Mouse (Mus musculus) intestine, embryonic 16.5 days (tissue): ENCODE data around the gene Tfip11. TPM values are rescaled to one million over a fixed set of nuclear protein-coding genes. Genes with fewer than 3 reads are reported as not detected.
"Not testable (repeated sequence)": the region's sequence is repeated elsewhere in the genome, so short reads cannot be mapped to it uniquely, and the experiment has no call there.

Experiments
- ATAC-seq: fragments of 200-750 bp; cut with Nextera tagmentation; 2 replicates; pipeline ENCODE4 v1.8.0; 2017; ENCODE audit warnings: moderate TSS enrichment, moderate library complexity
- H3K27ac ChIP-seq: fragments of 300-500 bp; sonication (generic); 2 replicates; pipeline ENCODE4 v1.5.1; 2014; ENCODE audit warnings: mild to moderate bottlenecking, low read length
- H3K27me3 ChIP-seq: fragments of 300-500 bp; sonication (generic); replicated peaks from 2 replicates; pipeline ENCODE4 v1.6.1; 2014; ENCODE audit warnings: low read length, control low read depth, mixed read lengths; ENCODE audit not compliant: control insufficient read depth, insufficient read depth
- H3K36me3 ChIP-seq: fragments of 300-500 bp; sonication (generic); 2 replicates; pipeline ENCODE4 v1.6.1; 2014; ENCODE audit warnings: low read length, control low read depth; ENCODE audit not compliant: control insufficient read depth, insufficient read depth
- H3K4me1 ChIP-seq: fragments of 300-500 bp; sonication (generic); 2 replicates; pipeline ENCODE4 v1.6.1; 2014; ENCODE audit warnings: low read length, control low read depth, mixed read lengths; ENCODE audit not compliant: control insufficient read depth, insufficient read depth
- H3K4me2 ChIP-seq: fragments of 300-500 bp; sonication (generic); 2 replicates; pipeline ENCODE4 v1.6.1; 2014; ENCODE audit warnings: low read depth, low read length, control low read depth
- H3K4me3 ChIP-seq: fragments of 300-500 bp; sonication (generic); 2 replicates; pipeline ENCODE4 v1.5.1; 2014; ENCODE audit warnings: mild to moderate bottlenecking, low read length
- H3K9ac ChIP-seq: fragments of 300-500 bp; sonication (generic); 2 replicates; pipeline ENCODE4 v1.6.1; 2014; ENCODE audit warnings: low read depth, low read length
- H3K9me3 ChIP-seq: fragments of 300-500 bp; sonication (generic); 2 replicates; pipeline ENCODE4 v1.6.1; 2016; ENCODE audit warnings: low read length, control low read depth; ENCODE audit not compliant: control insufficient read depth
- WGBS: fragments of 180-500 bp; shearing (Covaris S2); extraction: QIAGEN DNeasy Blood & Tissue Kit; methylation state at CpG from one replicate; pipeline ENCODE4 v1.1.7; 2014; 5-methylcytosine and 5-hydroxymethylcytosine counted together
- polyA plus RNA-seq: library from polyadenylated mRNA; unstranded; fragments of >200 nt; fragmentation: Nextera tagmentation; extraction: Ambion mirVana; gene quantifications from 2 replicates; pipeline ENCODE4 v1.2.1, GENCODE M21; 2015

Tfip11 gene
- polyA plus RNA-seq, 1 experiment from 2014 or later, result 26.8 TPM

GRCm38 (mm10) chr5:112313222-112313885, 12.8 kb upstream of the Tfip11 start:
- 73% methylated on average over 11 of the region's 11 CpGs for WGBS
- peaks cover 9% of the 10 kb centered on the region for H3K36me3 ChIP-seq

GRCm38 (mm10) chr5:112316468-112316867, 9.7 kb upstream of the Tfip11 start:
- H3K4me3 ChIP-seq, result no peak overlapping the region
- H3K36me3 ChIP-seq, result no peaks in the 10 kb centered on the region
- no peak overlapping the region for H3K4me2 ChIP-seq
- H3K27me3 ChIP-seq, result no peaks in the 10 kb centered on the region
- WGBS, result 88% methylated on average over 5 of the region's 5 CpGs
- H3K27ac ChIP-seq, result no peak overlapping the region
- H3K9ac ChIP-seq, result no peak overlapping the region
- 0 out of 2 replicates have a peak, but pooled peaks cover 5% of the 10 kb centered on the region for H3K4me1 ChIP-seq
- H3K9me3 ChIP-seq, result no peaks in the 10 kb centered on the region
- no peak for ATAC-seq

More at GRCm38 (mm10) chr5:112313222-112313885, 12.8 kb upstream of the Tfip11 start:
- Histone ChIP-seq H3K9me3 (no peaks in the 10 kb centered on the region), H3K4me2 (no peak overlapping the region), H3K9ac (no peak overlapping the region), H3K4me1 (0 out of 2 replicates have a peak, but pooled peaks cover 5% of the 10 kb centered on the region), H3K27ac (no peak overlapping the region), H3K4me3 (no peak overlapping the region), H3K27me3 (no peaks in the 10 kb centered on the region)
- ATAC-seq, result no peak

GRCm38 (mm10) chr5:112317328-112317727, 8.8 kb upstream of the Tfip11 start:
- Histone ChIP-seq H3K9ac (no peak overlapping the region), H3K4me2 (no peak overlapping the region), H3K27ac (no peak overlapping the region), H3K4me3 (no peak overlapping the region), H3K4me1 (0 out of 2 replicates have a peak, but pooled peaks cover 5% of the 10 kb centered on the region), H3K36me3 (no peaks in the 10 kb centered on the region), H3K9me3 (no peaks in the 10 kb centered on the region), H3K27me3 (no peaks in the 10 kb centered on the region)
- 32% methylated on average over 5 of the region's 5 CpGs for WGBS
- ATAC-seq, result peak; percentile 36; the same call in 1 of the 2 replicates

- not testable (repeated sequence) for H3K9me3 ChIP-seq, H3K36me3 ChIP-seq, H3K27me3 ChIP-seq, H3K4me2 ChIP-seq, H3K4me1 ChIP-seq, H3K27ac ChIP-seq, H3K9ac ChIP-seq, H3K4me3 ChIP-seq
- peak; percentile 57 for ATAC-seq
- WGBS, result 56% methylated on average over 2 of the region's 2 CpGs
Measured at GRCm38 (mm10) chr5:112319343-112319742, 6.8 kb upstream of the Tfip11 start.

GRCm38 (mm10) chr5:112320379-112320778, 5.8 kb upstream of the Tfip11 start:
- H3K4me1 ChIP-seq, result peaks cover 9% of the 10 kb centered on the region; the same call in 1 of the 2 replicates
- H3K36me3 ChIP-seq, result no peaks in the 10 kb centered on the region
- H3K9ac ChIP-seq, result no peak overlapping the region
- ATAC-seq, result no peak
- H3K27me3 ChIP-seq, result no peaks in the 10 kb centered on the region
- no peak overlapping the region for H3K27ac ChIP-seq
- H3K9me3 ChIP-seq, result no peaks in the 10 kb centered on the region
- WGBS, result 71% methylated on average over 5 of the region's 5 CpGs
- H3K4me2 ChIP-seq, result no peak overlapping the region
- no peak overlapping the region for H3K4me3 ChIP-seq

GRCm38 (mm10) chr5:112320936-112321335, 5.2 kb upstream of the Tfip11 start:
- no peak overlapping the region for H3K4me3 ChIP-seq
- no peaks in the 10 kb centered on the region for H3K9me3 ChIP-seq
- H3K4me2 ChIP-seq, result no peak overlapping the region
- H3K9ac ChIP-seq, result no peak overlapping the region
- no peaks in the 10 kb centered on the region for H3K27me3 ChIP-seq
- H3K27ac ChIP-seq, result no peak overlapping the region
- H3K4me1 ChIP-seq, result peaks cover 11% of the 10 kb centered on the region; the same call in 1 of the 2 replicates
- no peaks in the 10 kb centered on the region for H3K36me3 ChIP-seq
- no peak for ATAC-seq
- WGBS, result 66% methylated on average over 6 of the region's 6 CpGs

- 75% methylated on average over 4 of the region's 4 CpGs for WGBS
- Histone ChIP-seq H3K27ac (no peak overlapping the region), H3K9ac (no peak overlapping the region), H3K36me3 (no peaks in the 10 kb centered on the region), H3K9me3 (no peaks in the 10 kb centered on the region), H3K4me3 (no peak overlapping the region), H3K4me1 (peaks cover 11% of the 10 kb centered on the region; the same call in 1 of the 2 replicates), H3K27me3 (no peaks in the 10 kb centered on the region), H3K4me2 (no peak overlapping the region)
- ATAC-seq, result no peak
Measured at GRCm38 (mm10) chr5:112321376-112321775, 4.8 kb upstream of the Tfip11 start.

GRCm38 (mm10) chr5:112323246-112323645, 2.9 kb upstream of the Tfip11 start:
- Histone ChIP-seq H3K9ac (no peak overlapping the region), H3K4me1 (peaks cover 9% of the 10 kb centered on the region; the same call in 1 of the 2 replicates), H3K27me3 (no peaks in the 10 kb centered on the region), H3K4me3 (no peak overlapping the region), H3K27ac (no peak overlapping the region), H3K4me2 (no peak overlapping the region), H3K9me3 (no peaks in the 10 kb centered on the region), H3K36me3 (no peaks in the 10 kb centered on the region)
- WGBS, result 84% methylated on average over 6 of the region's 6 CpGs
- ATAC-seq, result no peak

- 16% methylated on average over 24 of the region's 24 CpGs for WGBS
- Histone ChIP-seq H3K4me3 (peak overlapping the region; percentile 94), H3K9ac (peak overlapping the region; percentile 56), H3K4me2 (peak overlapping the region; percentile 57), H3K4me1 (peaks cover 9% of the 10 kb centered on the region; the same call in 1 of the 2 replicates), H3K27ac (peak overlapping the region; percentile 75), H3K27me3 (no peaks in the 10 kb centered on the region), H3K36me3 (no peaks in the 10 kb centered on the region; the same call in 1 of the 2 replicates), H3K9me3 (no peaks in the 10 kb centered on the region)
- peak; percentile 83 for ATAC-seq
Measured at GRCm38 (mm10) chr5:112324637-112325545, 1.3 kb upstream of the Tfip11 start.
